Mouse (Mus musculus): ENCODE measurements around the gene Sox9. TPM values are rescaled to one million over a fixed set of nuclear protein-coding genes. Genes with fewer than 3 reads are reported as not detected.

Gene Sox9
- not detected for polyA plus RNA-seq (2017; shearing (Covaris generic))

GRCm38 (mm10) chr11:112781994-112782356 lies at the start of gene Sox9:
TSS of gene Sox9 (plus strand) at chr11:112782224.
- no peak for ATAC-seq

- no peak for ATAC-seq
Measured at GRCm38 (mm10) chr11:112732401-112732800, 49.6 kb upstream of the Sox9 start.

GRCm38 (mm10) chr11:112737071-112737470 lies 45.0 kb upstream of the Sox9 start:
- ATAC-seq = no peak

- ATAC-seq = no peak
Measured at GRCm38 (mm10) chr11:112739681-112740080, 42.3 kb upstream of the Sox9 start.

- ATAC-seq = no peak
Measured at GRCm38 (mm10) chr11:112756516-112756915, 25.5 kb upstream of the Sox9 start.

GRCm38 (mm10) chr11:112758056-112758455 lies 24.0 kb upstream of the Sox9 start:
- no peak for ATAC-seq

- no peak for ATAC-seq
Measured at GRCm38 (mm10) chr11:112766956-112767355, 15.1 kb upstream of the Sox9 start.

GRCm38 (mm10) chr11:112767531-112768041 lies 14.4 kb upstream of the Sox9 start:
- ATAC-seq = no peak

- ATAC-seq = no peak
Measured at GRCm38 (mm10) chr11:112772791-112773355, 9.2 kb upstream of the Sox9 start.

GRCm38 (mm10) chr11:112779762-112780161 lies 2.3 kb upstream of the Sox9 start:
- ATAC-seq = no peak

GRCm38 (mm10) chr11:112780394-112780920 lies 1.6 kb upstream of the Sox9 start:
- no peak for ATAC-seq

GRCm38 (mm10) chr11:112781035-112781911 lies 751 bp upstream of the Sox9 start:
- ATAC-seq = no peak

- no peak for ATAC-seq
Measured at GRCm38 (mm10) chr11:112782357-112783121, 515 bp downstream of the Sox9 start.

- ATAC-seq = no peak
Measured at GRCm38 (mm10) chr11:112783401-112784346, 1.6 kb downstream of the Sox9 start.

- no peak for ATAC-seq
Measured at GRCm38 (mm10) chr11:112784347-112784902, 2.4 kb downstream of the Sox9 start.

GRCm38 (mm10) chr11:112784903-112785381 lies 2.9 kb downstream of the Sox9 start:
- ATAC-seq = no peak

- ATAC-seq = no peak
Measured at GRCm38 (mm10) chr11:112785581-112785980, 3.6 kb downstream of the Sox9 start.

GRCm38 (mm10) chr11:112786427-112786826 lies 4.4 kb downstream of the Sox9 start:
- no peak for ATAC-seq

- ATAC-seq = no peak
Measured at GRCm38 (mm10) chr11:112788296-112788695, 6.3 kb downstream of the Sox9 start.

GRCm38 (mm10) chr11:112796379-112796778 lies 14.4 kb downstream of the Sox9 start:
- ATAC-seq = no peak

- no peak for ATAC-seq
Measured at GRCm38 (mm10) chr11:112798831-112799382, 16.9 kb downstream of the Sox9 start.

Data from inflammation-experienced regulatory T-cells, adult 6 months (primary cell).